Mouse (Mus musculus) cortical plate, adult 2 months (tissue): ENCODE data around the gene Gamt.

Experiments used
- CTCF ChIP-seq: fragments of 200-500 bp; IDR thresholded peaks from 2 replicates; pipeline ENCODE4 v1.5.1; 2011; ENCODE audit warnings: mild to moderate bottlenecking, control low read depth, low read length; ENCODE audit not compliant: insufficient read depth; ENCODE audit errors: extremely low read depth
- POLR2A ChIP-seq: fragments of 200-500 bp; IDR thresholded peaks from 2 replicates; pipeline ENCODE4 v1.6.1; 2011; ENCODE audit warnings: mild to moderate bottlenecking, low read length, control low read depth; ENCODE audit not compliant: insufficient read depth; ENCODE audit errors: extremely low read depth

- TF ChIP-seq CTCF = no peak
- TF ChIP-seq POLR2A = no peak
Observed at GRCm38 (mm10) chr10:80237020-80237419, 23.8 kb downstream of the Gamt start.
